Mouse (Mus musculus) kidney, embryonic 15.5 days (tissue): ENCODE results near the gene Tnr. TPM values are rescaled to one million over a fixed set of nuclear protein-coding genes. Genes with fewer than 3 reads are reported as not detected.

Source experiments
- ATAC-seq: fragments of 200-750 bp; cut with Nextera tagmentation; replicated peaks from 2 replicates; pipeline ENCODE4 v1.8.0; 2017; ENCODE audit warnings: moderate TSS enrichment; ENCODE audit not compliant: low FRiP score
- H3K27ac ChIP-seq: fragments of 300-500 bp; sonication (generic); 2 replicates; pipeline ENCODE4 v1.5.1; 2015; ENCODE audit warnings: mild to moderate bottlenecking, inconsistent platforms
- H3K27me3 ChIP-seq: fragments of 300-500 bp; sonication (generic); 2 replicates; pipeline ENCODE4 v1.6.1; 2015; ENCODE audit warnings: inconsistent platforms
- H3K36me3 ChIP-seq: fragments of 300-500 bp; sonication (generic); 2 replicates; pipeline ENCODE4 v1.6.1; 2015; ENCODE audit warnings: inconsistent platforms
- H3K4me1 ChIP-seq: fragments of 300-500 bp; sonication (generic); 2 replicates; pipeline ENCODE4 v1.6.1; 2015; ENCODE audit warnings: inconsistent platforms
- H3K4me2 ChIP-seq: fragments of 300-500 bp; sonication (generic); 2 replicates; pipeline ENCODE4 v1.6.1; 2015; ENCODE audit warnings: moderate library complexity, mild to moderate bottlenecking, inconsistent platforms
- H3K4me3 ChIP-seq: fragments of 300-500 bp; sonication (generic); replicated peaks from 2 replicates; pipeline ENCODE4 v1.5.1; 2015; ENCODE audit warnings: mild to moderate bottlenecking, inconsistent platforms
- H3K9ac ChIP-seq: fragments of 300-500 bp; sonication (generic); 2 replicates; pipeline ENCODE4 v1.6.1; 2015; ENCODE audit warnings: mild to moderate bottlenecking, inconsistent platforms
- H3K9me3 ChIP-seq: fragments of 300-500 bp; sonication (generic); replicated peaks from 2 replicates; pipeline ENCODE4 v1.6.1; 2016; ENCODE audit warnings: inconsistent platforms
- WGBS: fragments of 180-500 bp; shearing (Covaris S2); methylation state at CpG from one replicate; pipeline ENCODE4 v1.1.7; 2015; ENCODE audit warnings: mixed read lengths; 5-methylcytosine and 5-hydroxymethylcytosine counted together
- polyA plus RNA-seq: library from polyadenylated mRNA; unstranded; fragments of >200 nt; fragmentation: Nextera tagmentation; extraction: Ambion mirVana; gene quantifications from 2 replicates; pipeline ENCODE4 v1.2.1, GENCODE M21; 2015

Gene Tnr
- polyA plus RNA-seq, 1 experiment from 2014 or later: not detected

DNA sequence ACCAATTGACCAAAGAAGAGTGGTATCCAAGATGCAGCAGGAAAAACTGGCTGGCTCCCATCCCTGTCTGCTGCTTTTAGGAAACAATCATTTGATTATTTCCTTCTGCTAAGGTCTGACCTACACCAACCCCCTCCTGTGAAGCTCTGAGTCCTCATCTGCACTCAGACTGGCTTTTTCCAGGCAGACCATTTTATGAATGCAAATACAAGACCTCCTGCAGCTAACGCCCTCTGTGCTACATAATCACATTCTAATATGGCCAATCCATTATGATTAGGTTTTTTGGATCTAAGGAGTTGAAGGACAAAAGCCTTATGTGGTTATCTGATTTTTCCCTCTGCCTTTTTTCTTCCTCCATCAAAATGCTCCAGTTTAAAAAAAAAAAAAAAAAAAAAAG is 342.1 kb downstream of the Tnr start:
- no peak overlapping the region for H3K27ac ChIP-seq
- H3K36me3 ChIP-seq: no peaks in the 10 kb centered on the region
- WGBS: 63% methylated on average over 1 of the region's 1 CpGs
- no peaks in the 10 kb centered on the region for H3K4me1 ChIP-seq
- H3K9ac ChIP-seq: no peak overlapping the region
- no peaks in the 10 kb centered on the region for H3K27me3 ChIP-seq
- no peaks in the 10 kb centered on the region for H3K9me3 ChIP-seq
- H3K4me3 ChIP-seq: no peak overlapping the region
- no peak for ATAC-seq
- H3K4me2 ChIP-seq: no peak overlapping the region

DNA sequence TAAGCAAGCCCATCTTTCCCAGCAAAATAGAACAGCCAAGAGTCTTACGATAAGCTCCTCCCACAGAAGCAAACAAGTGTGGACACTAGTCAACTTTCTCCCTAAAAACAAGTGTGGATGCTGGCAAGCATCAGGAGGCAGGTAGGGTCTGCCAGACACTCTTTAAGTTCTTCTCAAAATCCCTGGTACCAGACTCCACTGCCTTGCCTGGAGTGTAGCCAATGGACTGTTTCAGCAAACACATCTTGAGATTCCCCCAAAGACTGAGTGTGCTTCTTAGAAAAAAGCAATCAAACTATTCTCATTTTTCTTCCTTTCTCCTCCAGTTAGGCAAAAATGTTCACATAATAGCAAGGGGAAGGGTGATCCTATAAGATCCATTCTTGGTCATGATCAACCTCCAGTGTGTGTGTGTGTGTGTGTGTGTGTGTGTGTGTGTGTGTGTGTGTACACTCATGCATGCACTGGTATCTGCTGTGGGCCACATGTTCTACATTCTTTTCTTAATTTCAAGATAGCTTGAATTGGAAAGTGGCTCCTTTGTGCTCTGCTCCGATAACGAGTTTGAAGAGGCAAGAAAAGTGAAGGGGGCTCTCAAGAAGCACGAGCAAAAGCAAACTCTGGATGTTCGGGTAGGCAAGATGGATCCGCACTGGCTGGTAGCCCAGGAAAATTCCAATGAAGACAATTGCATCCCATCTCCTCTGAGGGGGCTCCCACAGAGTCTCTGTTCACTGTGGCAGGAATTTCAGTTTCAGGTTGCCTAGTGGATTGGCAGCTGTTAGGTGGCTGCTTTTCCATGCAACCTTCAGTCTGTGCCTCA is 346.3 kb downstream of the Tnr start:
- Histone ChIP-seq H3K9me3 (no peaks in the 10 kb centered on the region), H3K4me1 (no peaks in the 10 kb centered on the region), H3K27ac (no peak overlapping the region), H3K9ac (no peak overlapping the region), H3K36me3 (no peaks in the 10 kb centered on the region), H3K4me3 (no peak overlapping the region), H3K27me3 (no peaks in the 10 kb centered on the region), H3K4me2 (no peak overlapping the region)
- ATAC-seq: no peak
- 87% methylated on average over 6 of the region's 6 CpGs for WGBS

DNA sequence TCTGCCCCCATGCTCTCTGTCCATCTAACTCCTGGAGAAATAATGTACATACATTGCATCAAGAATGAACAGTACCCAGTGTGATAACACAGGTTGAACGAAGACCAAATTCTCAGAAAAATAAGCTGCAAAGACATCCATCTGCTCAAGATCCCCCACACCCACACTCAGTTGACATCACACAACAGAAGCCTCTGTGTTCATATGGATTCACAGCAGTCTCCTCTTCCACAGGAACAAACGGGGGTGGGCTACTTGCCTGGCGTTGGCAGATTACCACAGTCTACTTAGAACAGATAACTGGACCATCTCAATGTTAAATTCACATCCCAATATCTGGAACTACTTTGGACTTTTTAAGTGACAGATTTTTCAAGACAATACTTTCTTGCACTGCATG is 349.3 kb downstream of the Tnr start:
- no peak overlapping the region for H3K4me2 ChIP-seq
- no peak overlapping the region for H3K4me3 ChIP-seq
- no peaks in the 10 kb centered on the region for H3K9me3 ChIP-seq
- no peaks in the 10 kb centered on the region for H3K27me3 ChIP-seq
- 83% methylated on average over 3 of the region's 3 CpGs for WGBS
- no peak overlapping the region for H3K9ac ChIP-seq
- H3K27ac ChIP-seq: no peak overlapping the region
- ATAC-seq: no peak
- no peaks in the 10 kb centered on the region for H3K36me3 ChIP-seq
- H3K4me1 ChIP-seq: no peaks in the 10 kb centered on the region

DNA sequence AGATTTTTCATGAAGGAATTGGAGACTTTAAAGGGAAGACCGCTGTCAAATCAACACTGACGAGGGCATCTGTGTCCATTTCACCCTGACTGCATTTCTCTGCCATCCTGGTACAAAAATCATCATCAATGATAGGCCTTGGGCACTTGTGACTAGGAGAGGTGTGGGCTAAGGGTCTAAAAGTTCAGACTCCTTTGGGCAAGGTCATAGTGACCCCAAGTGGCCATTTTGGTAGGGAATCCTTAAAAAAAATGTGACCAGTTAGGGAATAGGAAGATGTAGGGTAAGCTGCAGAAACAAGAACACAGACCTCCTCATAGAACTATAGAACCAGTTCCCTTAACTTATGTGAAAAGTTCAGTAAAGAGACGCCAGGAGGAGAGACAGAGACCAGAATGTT is 355.1 kb downstream of the Tnr start:
- Histone ChIP-seq H3K4me1 (no peaks in the 10 kb centered on the region), H3K27ac (no peak overlapping the region), H3K4me2 (no peak overlapping the region), H3K27me3 (no peaks in the 10 kb centered on the region), H3K9me3 (no peaks in the 10 kb centered on the region), H3K9ac (no peak overlapping the region), H3K36me3 (no peaks in the 10 kb centered on the region), H3K4me3 (no peak overlapping the region)
- WGBS: 55% methylated on average over 3 of the region's 3 CpGs
- no peak for ATAC-seq

DNA sequence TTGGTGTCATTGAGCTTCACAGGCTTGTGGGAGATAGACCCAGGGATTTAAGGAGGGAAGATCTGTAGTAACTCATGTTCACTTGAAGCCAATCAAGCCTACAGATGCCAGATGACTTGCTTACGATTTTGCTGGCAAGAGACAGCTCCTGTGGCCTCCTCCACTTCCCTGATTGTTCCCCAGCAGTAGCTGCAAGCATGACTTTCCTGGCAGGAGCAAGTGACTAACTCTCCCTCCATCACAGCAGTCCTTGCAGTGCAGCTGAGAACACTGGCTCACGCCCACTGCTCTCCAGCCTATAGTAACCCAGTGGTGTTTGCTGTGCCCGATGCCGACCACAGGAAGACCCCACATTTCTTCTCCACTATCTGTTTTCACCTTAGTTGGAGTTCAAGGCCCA is 356.3 kb downstream of the Tnr start:
- no peak for ATAC-seq
- H3K4me2 ChIP-seq: no peak overlapping the region
- no peaks in the 10 kb centered on the region for H3K4me1 ChIP-seq
- no peaks in the 10 kb centered on the region for H3K36me3 ChIP-seq
- no peak overlapping the region for H3K27ac ChIP-seq
- H3K4me3 ChIP-seq: no peak overlapping the region
- 78% methylated on average over 4 of the region's 4 CpGs for WGBS
- no peaks in the 10 kb centered on the region for H3K27me3 ChIP-seq
- no peaks in the 10 kb centered on the region for H3K9me3 ChIP-seq
- no peak overlapping the region for H3K9ac ChIP-seq

DNA sequence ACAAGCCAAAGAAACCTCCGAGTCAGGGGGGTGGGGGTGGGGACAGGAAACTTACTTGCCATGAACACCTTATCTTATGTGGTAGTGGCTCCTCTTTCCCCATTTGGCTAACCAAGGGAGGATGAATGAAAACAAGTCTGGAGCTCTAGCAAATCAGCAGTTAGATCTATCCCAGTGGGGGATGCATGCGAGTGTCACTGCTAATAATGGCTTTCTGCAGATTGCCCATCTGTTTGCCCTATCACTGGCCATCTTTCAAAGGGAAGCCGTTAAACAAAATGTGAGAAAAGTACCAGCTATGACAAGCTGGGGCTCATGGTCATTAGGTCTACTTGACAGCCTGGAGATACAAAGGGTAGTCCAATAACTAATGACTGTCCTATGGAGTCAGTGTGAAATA is 361.9 kb downstream of the Tnr start:
- Histone ChIP-seq H3K9me3 (no peaks in the 10 kb centered on the region), H3K4me1 (no peaks in the 10 kb centered on the region), H3K27ac (no peak overlapping the region), H3K4me2 (no peak overlapping the region), H3K9ac (no peak overlapping the region), H3K36me3 (no peaks in the 10 kb centered on the region), H3K4me3 (no peak overlapping the region), H3K27me3 (no peaks in the 10 kb centered on the region)
- WGBS: 31% methylated on average over 3 of the region's 3 CpGs
- ATAC-seq: no peak

DNA sequence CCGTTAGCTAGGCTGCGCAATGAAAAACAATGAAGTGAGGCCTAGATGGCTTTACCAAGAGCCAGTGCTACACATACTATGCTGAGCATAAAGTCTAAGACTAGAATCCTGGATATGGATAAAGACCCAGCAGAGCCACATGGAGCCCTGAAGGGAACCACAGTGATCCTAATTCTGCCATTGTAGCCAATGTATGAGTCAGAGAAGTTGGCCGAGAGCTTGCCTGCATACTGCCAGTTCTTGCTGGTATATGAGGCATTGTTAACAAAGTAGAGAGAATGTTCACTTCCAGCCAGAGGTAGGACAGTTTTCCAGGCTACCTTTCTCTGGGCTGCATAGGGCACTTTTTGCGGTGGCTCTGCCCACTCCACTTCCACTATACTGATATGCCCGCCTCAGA is 365.0 kb downstream of the Tnr start:
- H3K27me3 ChIP-seq: no peaks in the 10 kb centered on the region
- H3K36me3 ChIP-seq: no peaks in the 10 kb centered on the region
- H3K9ac ChIP-seq: no peak overlapping the region
- H3K4me2 ChIP-seq: no peak overlapping the region
- no peak overlapping the region for H3K27ac ChIP-seq
- no peaks in the 10 kb centered on the region for H3K4me1 ChIP-seq
- H3K9me3 ChIP-seq: no peaks in the 10 kb centered on the region
- WGBS: 94% methylated on average over 5 of the region's 5 CpGs
- ATAC-seq: no peak
- H3K4me3 ChIP-seq: no peak overlapping the region

DNA sequence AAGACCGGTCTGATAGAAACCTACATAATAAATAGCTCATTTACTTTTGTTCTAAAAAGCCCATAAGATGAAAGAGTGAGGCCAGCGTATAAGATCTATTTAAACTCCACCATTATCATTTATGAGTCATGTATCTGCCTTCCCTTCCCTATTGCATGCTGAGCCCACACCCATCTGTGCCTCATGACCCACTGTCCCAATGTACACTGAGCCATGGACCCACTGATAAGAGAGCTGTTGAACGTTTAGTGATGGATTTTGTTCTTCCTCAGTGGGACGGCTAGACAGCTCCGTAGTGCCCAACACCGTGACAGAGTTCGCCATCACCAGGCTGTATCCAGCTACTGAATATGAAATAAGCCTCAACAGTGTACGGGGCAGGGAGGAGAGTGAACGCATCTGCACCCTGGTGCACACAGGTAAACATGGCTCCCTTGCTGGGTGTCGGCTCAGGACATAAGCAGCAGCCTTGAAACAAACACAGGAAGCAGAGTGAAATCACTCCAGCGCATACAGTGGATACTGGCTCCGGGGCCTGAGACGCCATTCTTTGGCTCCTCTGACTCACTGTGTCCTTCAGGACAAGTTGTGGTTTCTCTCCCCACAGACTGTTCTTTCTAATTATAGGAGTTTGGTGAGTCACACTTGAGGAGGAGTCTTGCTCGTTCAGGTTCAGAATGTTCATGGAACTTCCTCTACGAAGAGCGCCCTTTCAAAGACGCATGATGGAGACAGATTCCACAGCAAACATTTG is 365.6 kb downstream of the Tnr start:
- no peak overlapping the region for H3K4me3 ChIP-seq
- no peak for ATAC-seq
- H3K27me3 ChIP-seq: no peaks in the 10 kb centered on the region
- H3K27ac ChIP-seq: no peak overlapping the region
- no peaks in the 10 kb centered on the region for H3K4me1 ChIP-seq
- no peak overlapping the region for H3K9ac ChIP-seq
- H3K36me3 ChIP-seq: no peaks in the 10 kb centered on the region
- no peak overlapping the region for H3K4me2 ChIP-seq
- H3K9me3 ChIP-seq: no peaks in the 10 kb centered on the region
- 83% methylated on average over 17 of the region's 17 CpGs for WGBS

DNA sequence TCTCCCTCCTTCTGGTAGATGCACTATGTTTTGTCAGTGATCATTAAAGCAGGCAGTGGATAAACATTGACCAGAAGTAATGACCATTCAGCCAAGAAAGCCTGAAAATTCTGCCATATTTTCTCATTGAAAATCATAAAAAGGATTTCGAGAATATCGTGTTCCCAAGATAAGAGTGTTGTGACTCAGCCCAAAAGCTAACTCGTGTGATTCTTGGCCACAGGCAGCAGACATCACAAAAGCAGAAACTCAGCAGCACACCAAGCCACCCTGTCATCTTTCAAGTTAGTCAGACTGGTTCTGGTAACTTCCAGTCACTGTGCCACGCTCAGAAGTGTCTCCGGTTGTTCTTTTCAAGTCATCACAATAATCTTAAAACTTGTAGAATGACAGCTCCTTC is 367.0 kb downstream of the Tnr start:
- Histone ChIP-seq H3K4me3 (no peak overlapping the region), H3K36me3 (no peaks in the 10 kb centered on the region), H3K4me1 (no peaks in the 10 kb centered on the region), H3K27me3 (no peaks in the 10 kb centered on the region), H3K4me2 (no peak overlapping the region), H3K9ac (no peak overlapping the region), H3K27ac (no peak overlapping the region), H3K9me3 (no peaks in the 10 kb centered on the region)
- WGBS: 78% methylated on average over 5 of the region's 5 CpGs
- no peak for ATAC-seq

DNA sequence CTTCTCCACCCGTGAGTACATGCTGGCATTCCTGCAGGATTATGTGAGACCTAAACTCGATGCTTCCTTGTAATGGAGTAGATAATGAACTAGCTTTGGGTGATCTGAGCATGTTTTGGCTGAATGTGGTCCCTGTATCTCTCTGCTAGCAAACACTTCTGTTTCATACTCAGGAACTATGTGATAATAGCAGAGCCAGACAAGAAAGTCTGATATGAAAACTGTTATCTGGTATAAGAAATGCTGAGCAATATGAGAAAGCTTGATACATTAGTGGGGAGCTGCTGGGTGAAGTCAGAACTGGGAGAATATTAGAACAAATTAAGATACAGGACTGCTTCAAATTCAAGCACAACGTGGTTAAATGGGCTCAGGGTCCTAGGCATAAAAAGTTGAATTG is 371.5 kb downstream of the Tnr start:
- Histone ChIP-seq H3K27ac (no peak overlapping the region), H3K4me3 (no peak overlapping the region), H3K4me2 (no peak overlapping the region), H3K9me3 (no peaks in the 10 kb centered on the region), H3K27me3 (no peaks in the 10 kb centered on the region), H3K9ac (no peak overlapping the region), H3K36me3 (no peaks in the 10 kb centered on the region), H3K4me1 (no peaks in the 10 kb centered on the region)
- no peak for ATAC-seq
- whole genome bisulfite sequencing: 72% methylated on average over 3 of the region's 3 CpGs

DNA sequence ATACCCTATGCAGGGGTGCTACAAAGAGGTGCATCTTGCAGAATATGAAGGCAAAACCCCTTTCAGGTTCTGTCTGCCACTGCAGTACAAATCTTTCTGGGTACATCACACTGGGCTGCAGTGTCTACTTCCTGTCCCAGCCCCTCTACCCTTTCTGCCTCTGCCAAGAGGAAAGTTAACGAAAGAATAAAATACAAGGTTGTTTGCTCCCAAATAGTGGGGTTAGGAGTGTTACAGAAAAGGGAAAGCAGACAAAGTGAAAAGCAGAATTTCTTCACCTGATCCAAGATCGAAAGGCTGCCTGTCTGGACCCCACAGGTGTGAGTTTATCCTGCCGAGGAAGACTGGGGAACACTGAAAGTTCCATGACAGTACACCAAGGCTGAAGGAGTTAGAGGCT is 376.4 kb downstream of the Tnr start:
- WGBS: 74% methylated on average over 3 of the region's 3 CpGs
- H3K4me3 ChIP-seq: no peak overlapping the region
- no peaks in the 10 kb centered on the region for H3K27me3 ChIP-seq
- H3K9me3 ChIP-seq: no peaks in the 10 kb centered on the region
- no peak for ATAC-seq
- H3K36me3 ChIP-seq: no peaks in the 10 kb centered on the region
- H3K4me2 ChIP-seq: no peak overlapping the region
- no peaks in the 10 kb centered on the region for H3K4me1 ChIP-seq
- no peak overlapping the region for H3K27ac ChIP-seq
- no peak overlapping the region for H3K9ac ChIP-seq

DNA sequence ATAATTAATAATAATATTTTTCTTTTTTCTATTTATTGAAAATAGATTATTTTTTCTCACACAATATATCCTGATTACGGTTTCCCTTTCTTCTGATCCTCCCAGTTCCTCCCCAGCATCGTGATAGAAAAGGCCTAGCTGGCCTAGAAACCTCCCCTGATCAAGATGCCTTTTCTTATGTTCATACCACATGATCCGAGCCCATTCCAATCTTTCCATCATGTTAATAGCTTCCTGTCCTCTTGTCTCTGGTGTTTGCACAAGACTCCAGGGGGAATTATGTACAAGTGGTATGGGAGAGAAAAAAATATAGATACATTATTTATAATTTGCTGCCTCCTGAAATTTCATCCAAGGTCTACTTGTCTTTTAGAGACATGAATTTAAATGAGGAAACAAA is 377.1 kb downstream of the Tnr start:
- no peaks in the 10 kb centered on the region for H3K4me1 ChIP-seq
- H3K9ac ChIP-seq: no peak overlapping the region
- H3K4me3 ChIP-seq: no peak overlapping the region
- ATAC-seq: no peak
- no peak overlapping the region for H3K4me2 ChIP-seq
- H3K27ac ChIP-seq: no peak overlapping the region
- H3K9me3 ChIP-seq: no peaks in the 10 kb centered on the region
- 36% methylated on average over 3 of the region's 3 CpGs for WGBS
- no peaks in the 10 kb centered on the region for H3K27me3 ChIP-seq
- H3K36me3 ChIP-seq: no peaks in the 10 kb centered on the region
